In genomic region chr7:87565300-87565699, GRCm38 (mm10) we compare ENCODE assay signal across 10 mouse cellular contexts. TPM values are rescaled to one million over a fixed set of nuclear protein-coding genes. Genes with fewer than 3 reads are reported as not detected.
DNase-seq lines count a peak whose midpoint lies in the region.
"Had no signal": no experiment of that assay in that cellular context is flagged by ENCODE, and none has a peak within 500 bp of the region (broad histone marks: within the 10 kb centered on the region; RNA-seq: fewer than 3 reads in every experiment).

No protein-coding gene starts in this region.

- intact Hi-C loops in heart, postnatal 36 days (cut with DNase I) = no loop called here

- peak; percentile 40 for DNase-seq in adrenal gland, postnatal 14 days
- DNase-seq in adrenal gland, adult 18-20 months (ENCODE audit: low spot score in 2 of 2) = no peak
- peak; percentile 2 for DNase-seq in heart, adult 8-10 months (ENCODE audit: low spot score)
- DNase-seq in heart, postnatal 36 days = no peak
- peak; percentile 35 for DNase-seq in kidney, postnatal 14 days
- DNase-seq in kidney, adult 18-20 months = no peak
- DNase-seq in 3T3-L1 (ENCODE audit: low read depth, low spot score) = peak; percentile 2
- DNase-seq in urinary bladder, adult 18-20 months (ENCODE audit: low spot score in 2 of 2) = no peak
- DNase-seq: gastrocnemius, adult 2 months; lung, postnatal 4 days had no signal

RNA-seq across cellular contexts. Expression of gene Grm5, which starts 18.7 kb away (rescaled TPM):
- total RNA-seq in adrenal gland, postnatal 14 days (2021) = not detected in 2 replicates
- total RNA-seq in adrenal gland, adult 18-20 months (2021) = not detected
- not detected for total RNA-seq in heart, adult 8-10 months (2022)
- not detected for total RNA-seq in heart, postnatal 36 days (2021)
- total RNA-seq: gastrocnemius, adult 2 months had no signal

Comparison
In these comparisons a context has a peak if more than half of its experiments do, and no peak if none do; other contexts are left out.
1. DNase-seq: peak in adrenal gland, postnatal 14 days (single experiment), heart, adult 8-10 months (single experiment), kidney, postnatal 14 days (single experiment) and 3T3-L1 (single experiment); none in adrenal gland, adult 18-20 months (0 of 2), heart, postnatal 36 days (0 of 2), kidney, adult 18-20 months (single experiment) and urinary bladder, adult 18-20 months (0 of 2).